Mouse (Mus musculus): Measurements from ENCODE around the gene Stfa3. TPM values are rescaled to one million over a fixed set of nuclear protein-coding genes. Genes with fewer than 3 reads are reported as not detected.

Stfa3 gene
- not detected in 2 replicates for polyA plus RNA-seq (2012; ENCODE audit: insufficient read depth, low replicate concordance)

DNA sequence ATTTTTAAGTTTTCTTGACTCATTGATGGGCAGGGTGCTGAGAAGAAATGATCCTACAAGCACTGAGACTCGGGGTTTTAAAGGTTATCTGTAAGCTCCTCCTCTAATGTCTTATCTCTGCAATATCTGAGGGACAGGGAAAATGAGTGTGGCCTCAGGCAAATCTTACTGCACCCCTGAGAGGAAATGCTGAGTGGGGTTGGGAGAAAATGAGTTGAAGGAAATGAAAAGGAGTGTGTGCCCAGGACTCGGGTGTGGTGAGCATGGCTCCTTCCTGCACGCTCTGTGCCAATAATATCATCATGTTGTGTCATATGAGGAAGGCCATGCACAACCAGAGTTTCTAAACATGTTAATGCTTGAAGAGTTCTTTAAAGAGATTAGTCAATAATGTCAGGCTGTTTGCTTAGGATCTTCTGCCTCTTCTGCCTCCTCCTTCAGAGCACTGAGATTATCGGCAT, at the start of gene Stfa3:
Stfa3 (minus strand) TSS at position 51 of the 461 bp plus-strand sequence.
- no peaks in the 10 kb centered on the region for H3K36me3 ChIP-seq (replicated peaks; ENCODE audit: low read length)
- TF ChIP-seq FLI1 (IDR thresholded peaks at IDR 0.05; ENCODE audit: low read length) (no peak), GATA1 (IDR thresholded peaks at IDR 0.05; ENCODE audit: borderline replicate concordance, low read length) (no peak)
- no peaks in the 10 kb centered on the region for H3K4me1 ChIP-seq
- no peaks in the 10 kb centered on the region for H3K27me3 ChIP-seq (replicated peaks)
- H3K4me3 ChIP-seq (replicated peaks): no peak within 1 kb of the TSS
- no peaks in the 10 kb centered on the region for H3K9me3 ChIP-seq

DNA sequence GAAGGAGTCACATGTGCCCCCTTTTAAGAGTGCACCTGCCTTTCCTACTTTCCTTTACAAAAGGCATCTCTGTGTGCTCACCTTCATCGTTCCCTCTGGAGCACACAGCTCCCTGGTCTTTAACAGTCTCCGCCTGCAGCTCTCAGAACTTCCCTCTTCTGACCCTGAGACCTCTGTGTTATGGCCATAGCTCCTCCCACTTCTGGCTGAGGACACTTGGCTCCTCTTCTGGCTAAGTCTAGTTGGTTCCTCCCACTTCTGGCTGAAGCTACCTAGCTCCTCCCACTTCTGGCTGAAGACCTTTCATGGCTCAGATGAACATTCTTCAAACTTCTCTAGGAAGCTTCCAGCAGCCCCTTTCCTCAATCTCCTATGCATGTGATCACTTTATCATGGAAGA, 47.1 kb upstream of the Stfa3 start:
- no peak overlapping the region for H3K4me3 ChIP-seq (replicated peaks)
- H3K27me3 ChIP-seq (replicated peaks): peaks cover under 1% of the 10 kb centered on the region
- TF ChIP-seq GATA1 (IDR thresholded peaks at IDR 0.05; ENCODE audit: borderline replicate concordance, low read length) (no peak), FLI1 (IDR thresholded peaks at IDR 0.05; ENCODE audit: low read length) (no peak)
- peaks cover 8% of the 10 kb centered on the region; the same call in 1 of the 2 replicates for H3K9me3 ChIP-seq
- H3K4me1 ChIP-seq: no peaks in the 10 kb centered on the region
- H3K36me3 ChIP-seq (replicated peaks; ENCODE audit: low read length): no peaks in the 10 kb centered on the region

DNA sequence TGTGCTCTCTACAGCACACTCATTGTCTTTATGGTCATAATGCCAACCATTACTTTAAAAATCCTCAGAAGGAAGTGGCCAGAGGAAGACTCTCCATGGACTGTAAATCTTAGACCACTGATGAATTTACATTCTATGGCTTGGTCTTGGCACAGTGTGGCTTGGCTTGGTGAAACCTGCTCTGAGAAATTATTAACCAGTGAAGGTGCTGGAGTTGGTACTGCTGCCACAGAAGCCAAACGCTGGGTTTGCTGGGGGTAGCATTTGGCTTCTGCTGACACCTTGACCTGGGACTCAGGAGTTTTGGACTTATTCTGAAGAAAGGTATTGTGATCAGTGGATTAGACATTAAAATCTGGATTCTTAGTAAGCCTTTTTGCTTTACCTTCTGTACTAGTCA, 37.2 kb upstream of the Stfa3 start:
- H3K4me3 ChIP-seq (replicated peaks): no peak overlapping the region
- peaks cover 2% of the 10 kb centered on the region for H3K27me3 ChIP-seq (replicated peaks)
- no peaks in the 10 kb centered on the region for H3K4me1 ChIP-seq
- no peaks in the 10 kb centered on the region for H3K36me3 ChIP-seq (replicated peaks; ENCODE audit: low read length)
- peaks cover 35% of the 10 kb centered on the region for H3K9me3 ChIP-seq
- TF ChIP-seq FLI1 (IDR thresholded peaks at IDR 0.05; ENCODE audit: low read length) (no peak), GATA1 (IDR thresholded peaks at IDR 0.05; ENCODE audit: borderline replicate concordance, low read length) (no peak)

DNA sequence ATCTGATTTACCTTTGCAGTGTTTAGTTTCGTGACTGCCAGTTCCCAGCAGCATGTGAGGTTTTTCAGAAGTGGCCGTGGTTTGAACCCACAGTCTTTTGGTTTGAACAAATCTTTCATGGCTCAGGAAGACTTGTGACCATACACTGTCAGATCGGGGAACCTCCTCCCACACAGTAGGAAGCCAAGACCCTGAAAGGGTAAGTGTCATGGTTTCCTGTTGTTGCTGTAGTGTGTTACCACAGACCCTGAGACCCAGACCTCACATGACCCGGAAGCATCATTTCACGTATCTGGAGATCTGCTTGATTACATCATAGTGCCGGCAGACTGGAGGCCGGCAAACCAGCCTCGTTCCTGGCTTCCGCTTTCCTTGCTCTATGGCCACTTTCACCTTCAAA, 21.7 kb upstream of the Stfa3 start:
- Histone ChIP-seq H3K36me3 (replicated peaks; ENCODE audit: low read length) (no peaks in the 10 kb centered on the region), H3K9me3 (peaks cover 11% of the 10 kb centered on the region; the same call in 1 of the 2 replicates), H3K4me3 (replicated peaks) (peak overlapping the region; percentile 64), H3K4me1 (peaks cover 12% of the 10 kb centered on the region), H3K27me3 (replicated peaks) (peaks cover 5% of the 10 kb centered on the region)
- TF ChIP-seq GATA1 (IDR thresholded peaks at IDR 0.05; ENCODE audit: borderline replicate concordance, low read length): no peak
- TF ChIP-seq FLI1 (IDR thresholded peaks at IDR 0.05; ENCODE audit: low read length): no peak

DNA sequence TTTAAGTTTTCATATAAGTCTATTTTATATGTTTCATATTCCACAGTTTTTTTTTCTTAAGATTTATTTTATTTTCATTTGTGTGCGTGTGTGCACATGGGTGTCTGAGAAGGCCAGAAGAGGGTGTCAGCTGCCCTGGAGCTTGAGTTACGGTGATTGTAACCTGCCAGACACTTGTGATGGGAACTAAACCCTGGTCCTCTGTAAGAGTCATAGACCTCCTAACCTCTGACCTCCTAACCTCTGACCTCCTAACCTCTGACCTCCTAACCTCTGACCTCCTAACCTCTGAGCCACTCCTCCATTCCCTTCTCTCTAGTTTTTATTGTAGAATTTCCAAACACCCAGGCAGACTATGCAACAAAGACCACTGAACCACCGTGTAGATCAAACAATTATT, 20.3 kb upstream of the Stfa3 start:
- Histone ChIP-seq H3K27me3 (replicated peaks) (peaks cover 7% of the 10 kb centered on the region), H3K9me3 (peaks cover 8% of the 10 kb centered on the region; the same call in 1 of the 2 replicates), H3K36me3 (replicated peaks; ENCODE audit: low read length) (no peaks in the 10 kb centered on the region), H3K4me1 (peaks cover 12% of the 10 kb centered on the region), H3K4me3 (replicated peaks) (no peak overlapping the region)
- TF ChIP-seq GATA1 (IDR thresholded peaks at IDR 0.05; ENCODE audit: borderline replicate concordance, low read length): no peak

DNA sequence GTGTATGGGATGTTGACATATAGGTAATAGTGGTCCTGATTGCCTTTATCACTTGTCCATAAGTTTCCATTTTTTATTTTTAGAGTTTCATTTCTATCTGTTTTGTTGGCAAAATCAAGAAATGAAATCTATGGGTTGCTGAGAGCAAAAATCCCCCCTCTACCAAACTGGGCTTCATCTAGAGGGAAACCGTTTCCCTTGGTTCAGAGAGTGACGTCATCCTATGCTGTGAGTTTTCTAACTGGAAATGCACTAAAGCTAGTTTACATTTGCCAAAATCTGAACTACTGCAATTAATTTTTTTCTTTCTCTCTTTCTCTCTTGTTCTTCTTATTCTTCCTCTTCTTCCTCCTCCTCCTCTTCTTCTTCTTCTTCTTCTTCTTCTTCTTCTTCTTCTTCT, 19.7 kb upstream of the Stfa3 start:
- TF ChIP-seq GATA1 (IDR thresholded peaks at IDR 0.05; ENCODE audit: borderline replicate concordance, low read length) (no peak), FLI1 (IDR thresholded peaks at IDR 0.05; ENCODE audit: low read length) (no peak)
- Histone ChIP-seq H3K4me1 (peaks cover 12% of the 10 kb centered on the region), H3K9me3 (peaks cover 8% of the 10 kb centered on the region; the same call in 1 of the 2 replicates), H3K4me3 (replicated peaks) (no peak overlapping the region), H3K27me3 (replicated peaks) (peaks cover 7% of the 10 kb centered on the region), H3K36me3 (replicated peaks; ENCODE audit: low read length) (no peaks in the 10 kb centered on the region)

DNA sequence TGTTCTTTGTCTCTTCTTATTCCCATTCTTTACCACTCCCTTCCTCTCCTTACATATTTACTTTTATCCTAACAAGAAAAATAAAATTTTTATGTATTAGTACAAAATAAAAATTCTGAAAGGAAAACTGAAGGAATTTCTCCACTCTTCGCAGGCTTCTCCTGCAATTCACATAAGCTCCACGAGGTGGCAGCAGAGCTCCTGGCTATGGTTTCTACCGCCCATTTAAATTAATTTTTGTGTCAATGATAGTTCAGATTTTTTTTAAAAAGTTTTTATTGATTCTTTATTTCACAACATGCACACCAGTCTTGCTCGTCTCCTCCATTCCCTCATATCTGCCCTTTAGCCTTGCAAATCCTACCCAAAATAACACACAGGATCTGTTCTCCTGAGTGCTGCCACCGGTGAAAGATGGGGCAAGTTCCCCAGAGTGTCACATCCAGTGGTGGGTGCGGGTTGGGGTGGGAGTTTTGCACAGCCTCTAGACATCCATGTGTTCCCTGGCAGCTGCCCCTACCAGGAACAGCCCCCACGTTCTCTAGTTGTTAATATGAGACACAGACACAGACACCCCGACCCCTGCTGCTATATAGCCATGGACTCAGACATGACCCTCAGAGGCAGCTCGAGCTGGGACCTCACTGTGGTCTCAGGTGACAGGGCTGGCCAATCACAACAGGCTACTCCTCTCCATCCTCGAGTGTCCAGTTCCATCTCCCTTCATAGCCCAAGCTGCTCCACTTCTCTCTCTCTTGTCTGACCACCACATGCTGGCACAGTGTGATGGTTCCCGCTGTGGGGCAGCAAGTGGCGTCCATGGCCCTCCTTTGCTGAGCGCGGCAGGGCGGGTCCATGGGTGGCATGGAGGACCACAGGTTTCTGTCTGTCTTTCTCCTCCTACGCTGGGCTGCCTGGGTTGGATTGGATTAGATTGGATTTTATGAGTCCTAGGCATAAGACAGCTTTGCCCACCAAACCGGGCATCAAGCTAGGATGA, 18.3 kb upstream of the Stfa3 start:
- H3K36me3 ChIP-seq (replicated peaks; ENCODE audit: low read length): no peaks in the 10 kb centered on the region
- H3K27me3 ChIP-seq (replicated peaks): peaks cover 7% of the 10 kb centered on the region
- H3K4me3 ChIP-seq (replicated peaks): no peak overlapping the region
- peaks cover 12% of the 10 kb centered on the region for H3K4me1 ChIP-seq
- H3K9me3 ChIP-seq: no peaks in the 10 kb centered on the region
- TF ChIP-seq GATA1 (IDR thresholded peaks at IDR 0.05; ENCODE audit: borderline replicate concordance, low read length) (no peak), FLI1 (IDR thresholded peaks at IDR 0.05; ENCODE audit: low read length) (no peak)

DNA sequence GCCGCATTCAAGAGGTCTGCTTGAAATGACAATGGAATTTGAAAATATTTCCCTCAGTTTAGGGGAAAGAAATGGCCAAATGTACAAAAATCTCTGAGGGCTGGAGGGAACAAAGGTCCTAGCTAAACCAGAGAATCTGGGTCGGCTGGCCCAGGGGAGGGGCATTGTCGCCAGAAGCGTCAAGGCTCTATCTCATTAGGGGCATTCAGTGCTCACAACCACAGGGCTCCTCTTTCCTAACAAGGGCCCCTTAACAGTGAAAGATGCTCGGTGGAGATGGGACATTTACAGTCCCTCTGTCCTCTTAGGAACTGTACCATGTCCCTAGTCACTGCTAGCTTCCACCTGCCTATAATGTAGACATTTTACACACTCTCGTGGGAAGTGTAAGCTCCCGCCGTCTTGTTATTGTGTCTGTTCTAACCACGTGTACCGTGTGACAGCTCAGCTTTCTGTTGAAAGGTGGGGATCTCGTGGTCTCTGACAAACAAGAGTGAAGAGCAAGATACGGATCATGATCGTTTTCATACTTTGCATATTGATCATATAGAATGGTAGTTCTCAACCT, 16.0 kb upstream of the Stfa3 start:
- TF ChIP-seq GATA1 (IDR thresholded peaks at IDR 0.05; ENCODE audit: borderline replicate concordance, low read length) (no peak), FLI1 (IDR thresholded peaks at IDR 0.05; ENCODE audit: low read length) (no peak)
- Histone ChIP-seq H3K27me3 (replicated peaks) (peaks cover 10% of the 10 kb centered on the region), H3K4me3 (replicated peaks) (no peak overlapping the region), H3K9me3 (no peaks in the 10 kb centered on the region), H3K36me3 (replicated peaks; ENCODE audit: low read length) (no peaks in the 10 kb centered on the region), H3K4me1 (peaks cover 5% of the 10 kb centered on the region; the same call in 1 of the 2 replicates)

DNA sequence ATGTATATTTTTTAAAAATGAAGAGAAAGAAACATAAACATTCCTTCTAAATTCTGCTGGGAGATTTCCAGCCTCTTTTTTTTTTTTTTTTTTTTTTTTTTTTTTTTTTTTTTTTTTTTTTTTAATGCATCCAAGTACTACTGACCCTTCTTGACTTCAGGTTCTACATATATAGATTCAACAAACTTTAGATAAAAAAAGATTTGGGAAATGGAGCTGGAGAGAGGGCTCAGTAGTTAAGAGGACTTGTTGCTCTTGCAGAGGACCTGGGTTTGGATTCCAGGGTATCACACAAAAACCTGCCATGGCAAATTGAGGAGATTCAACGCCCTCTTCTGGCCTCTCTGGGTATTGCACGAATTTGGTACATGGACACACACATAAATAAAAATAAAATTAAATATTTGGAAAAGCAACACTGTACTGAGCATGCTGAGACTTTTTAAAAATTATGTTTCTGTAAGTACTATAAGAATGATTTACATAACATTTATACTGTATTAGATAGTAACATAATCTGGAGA, 14.8 kb upstream of the Stfa3 start:
- no peak overlapping the region for H3K4me3 ChIP-seq (replicated peaks)
- no peaks in the 10 kb centered on the region for H3K9me3 ChIP-seq
- H3K27me3 ChIP-seq (replicated peaks): peaks cover 10% of the 10 kb centered on the region
- TF ChIP-seq FLI1 (IDR thresholded peaks at IDR 0.05; ENCODE audit: low read length) (no peak), GATA1 (IDR thresholded peaks at IDR 0.05; ENCODE audit: borderline replicate concordance, low read length) (no peak)
- peaks cover 5% of the 10 kb centered on the region; the same call in 1 of the 2 replicates for H3K4me1 ChIP-seq
- no peaks in the 10 kb centered on the region for H3K36me3 ChIP-seq (replicated peaks; ENCODE audit: low read length)

Measured in megakaryocyte, embryonic 14.5 days (primary cell).